8 mouse cellular contexts compared by ENCODE assay signal in the genomic region with DNA sequence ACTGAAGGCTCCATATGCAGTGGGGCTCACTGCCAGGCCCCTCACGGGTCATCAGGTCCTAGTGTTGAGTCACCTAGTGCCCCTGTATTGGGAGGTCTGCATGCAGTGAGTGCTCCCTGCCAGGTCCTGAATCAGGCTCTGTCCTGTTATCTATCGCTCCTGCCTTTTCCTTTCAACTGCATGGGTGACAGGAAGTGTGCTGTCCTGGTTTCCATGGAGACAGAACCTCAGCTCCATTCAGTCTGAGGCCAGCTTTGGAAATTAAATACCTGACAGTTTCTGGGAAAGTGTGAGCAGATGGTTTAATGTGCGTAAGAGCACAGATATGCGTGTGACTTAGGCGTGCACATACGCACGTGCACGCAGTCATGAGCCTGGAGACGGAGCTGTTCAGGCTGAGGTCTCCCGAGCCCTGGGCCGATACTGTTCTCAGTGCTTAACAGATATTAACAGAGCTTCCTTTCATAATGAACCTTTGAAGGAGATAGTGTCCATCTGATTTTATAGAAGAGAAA. TPM values are rescaled to one million over a fixed set of nuclear protein-coding genes. Genes with fewer than 3 reads are reported as not detected.
DNase-seq lines count a peak whose midpoint lies in the region; ATAC-seq and TF ChIP-seq lines count a peak whose summit lies in the region.

No protein-coding gene starts in this region.

- H3K4me2 ChIP-seq in midbrain, embryonic 14.5 days (ENCODE audit: low read length), result 0 out of 2 replicates have a peak overlapping the region, but pooled peaks have one; percentile 3

- no peak overlapping the region for H3K9ac ChIP-seq in midbrain, embryonic 14.5 days (replicated peaks; ENCODE audit: low read length)

- WGBS in midbrain, embryonic 14.5 days, result 30% methylated on average over 11 of the region's 11 CpGs

- no peaks in the 10 kb centered on the region for H3K36me3 ChIP-seq in midbrain, embryonic 14.5 days (ENCODE audit: control insufficient read depth, insufficient read depth, low read length)

- H3K27me3 ChIP-seq in midbrain, embryonic 14.5 days (ENCODE audit: control insufficient read depth, insufficient read depth, low read length), result no peaks in the 10 kb centered on the region

- peak; percentile 31; the same call in 1 of the 2 replicates for ATAC-seq in midbrain, embryonic 14.5 days (ENCODE audit: low FRiP score, low TSS enrichment)

- TF ChIP-seq CTCF in left cerebral cortex, adult 2 months (IDR thresholded peaks at IDR 0.05), result no peak

- no peak overlapping the region for H3K4me3 ChIP-seq in left cerebral cortex, adult 2 months
- H3K4me3 ChIP-seq in midbrain, embryonic 14.5 days (replicated peaks; ENCODE audit: low read depth, low read length), result no peak overlapping the region

- H3K4me1 ChIP-seq in midbrain, embryonic 14.5 days (ENCODE audit: control insufficient read depth, insufficient read depth, low read length), result peaks cover 16% of the 10 kb centered on the region

- peak; percentile 36 for DNase-seq in adrenal gland, adult 2 months
- no peak for DNase-seq in adrenal gland, postnatal 4 days (ENCODE audit: low spot score in 2 of 2)
- peak in 1 of 2 experiments; percentile 28 for DNase-seq in left cerebral cortex, adult 2 months (ENCODE audit: extremely low spot score in 1 of 2, low spot score in 2 of 2)
- no peak for DNase-seq in left cerebral cortex, postnatal 36 days (ENCODE audit: low spot score in 2 of 2)
- DNase-seq in forelimb bud, embryonic 11.5 days (ENCODE audit: low read depth, low spot score), result peak; percentile 59
- peak; percentile 80 for DNase-seq in midbrain, embryonic 14.5 days
- DNase-seq in spleen, postnatal 36 days (ENCODE audit: low spot score in 2 of 2), result no peak
- DNase-seq in cerebellum, postnatal 36 days, result no peak

- intact Hi-C loops in left cerebral cortex, adult 2 months (cut with DNase I), result no loop called here
- intact Hi-C loops in left cerebral cortex, postnatal 36 days (cut with DNase I), result no loop called here

- H3K27ac ChIP-seq in left cerebral cortex, adult 2 months, result peak overlapping the region; percentile 16
- H3K27ac ChIP-seq in midbrain, embryonic 14.5 days (replicated peaks; ENCODE audit: low read depth, low read length), result peak overlapping the region; percentile 53

- H3K9me3 ChIP-seq in midbrain, embryonic 14.5 days (ENCODE audit: control insufficient read depth, low read length), result no peaks in the 10 kb centered on the region

RNA-seq across cellular contexts. Expression of gene Sept9, which starts 49.3 kb away (rescaled TPM):
- 100 to 1,000 TPM; 143 to 149 TPM for total RNA-seq in adrenal gland, adult 2 months (2021)
- 46.5 and 53.7 TPM in 2 replicates for polyA plus RNA-seq in adrenal gland, adult 2 months (2012; rRNA removed)
- total RNA-seq in adrenal gland, postnatal 4 days (2021), result 100 to 1,000 TPM; 158 to 171 TPM
- total RNA-seq in left cerebral cortex, adult 2 months (2021), result 10 to 100 TPM; 77.4 to 77.8 TPM
- total RNA-seq in left cerebral cortex, postnatal 36 days (2021), result 10 to 100 TPM; 74.3 to 77.1 TPM
- polyA plus RNA-seq in midbrain, embryonic 14.5 days (2014; fragmentation: Nextera tagmentation; extraction: Ambion mirVana), result 91.8 and 97.4 TPM in 2 replicates

Comparison
In these comparisons a context has a peak if more than half of its experiments do, and no peak if none do; other contexts are left out.
1. DNase-seq: peak in adrenal gland, adult 2 months (single experiment), forelimb bud, embryonic 11.5 days (single experiment) and midbrain, embryonic 14.5 days (single experiment); none in adrenal gland, postnatal 4 days (0 of 2), left cerebral cortex, postnatal 36 days (0 of 2), spleen, postnatal 36 days (0 of 2) and cerebellum, postnatal 36 days (0 of 2).